Mouse (Mus musculus): ENCODE data around the gene Apobr.

Apobr gene

GRCm38 (mm10) chr7:126601896-126602295, 17.2 kb downstream of the Apobr start:
- no peak for DNase-seq (ENCODE audit: low spot score)

DNA sequence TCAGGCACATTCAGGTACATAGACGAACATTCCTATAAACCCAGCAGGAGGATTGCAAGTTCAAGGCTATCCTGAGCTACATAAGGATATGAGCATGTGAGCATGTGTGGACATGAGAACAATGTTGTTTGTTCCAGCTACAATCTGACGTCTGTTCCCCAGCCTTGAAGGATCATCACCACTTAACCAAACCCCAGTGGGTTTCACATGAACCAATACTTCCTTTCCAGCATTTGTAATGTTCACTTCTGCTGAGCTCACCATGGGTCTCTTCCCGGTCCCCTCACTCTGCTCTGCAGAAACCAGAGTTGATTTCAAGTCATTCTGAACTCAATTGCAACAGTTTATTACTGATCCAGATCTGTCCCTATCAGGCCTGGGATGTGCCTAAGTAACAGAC, 17.9 kb downstream of the Apobr start:
- DNase-seq (ENCODE audit: low spot score), result no peak

GRCm38 (mm10) chr7:126606611-126607010, 21.9 kb downstream of the Apobr start:
- DNase-seq (ENCODE audit: low spot score), result no peak

GRCm38 (mm10) chr7:126607064-126607463, 22.3 kb downstream of the Apobr start:
- DNase-seq (ENCODE audit: low spot score), result peak; percentile 79

GRCm38 (mm10) chr7:126607796-126608195, 23.1 kb downstream of the Apobr start:
- no peak for DNase-seq (ENCODE audit: low spot score)

GRCm38 (mm10) chr7:126612736-126613135, 28.0 kb downstream of the Apobr start:
- DNase-seq (ENCODE audit: low spot score), result no peak

- no peak for DNase-seq (ENCODE audit: low spot score)
Observed at GRCm38 (mm10) chr7:126616707-126617106, 32.0 kb downstream of the Apobr start.

DNA sequence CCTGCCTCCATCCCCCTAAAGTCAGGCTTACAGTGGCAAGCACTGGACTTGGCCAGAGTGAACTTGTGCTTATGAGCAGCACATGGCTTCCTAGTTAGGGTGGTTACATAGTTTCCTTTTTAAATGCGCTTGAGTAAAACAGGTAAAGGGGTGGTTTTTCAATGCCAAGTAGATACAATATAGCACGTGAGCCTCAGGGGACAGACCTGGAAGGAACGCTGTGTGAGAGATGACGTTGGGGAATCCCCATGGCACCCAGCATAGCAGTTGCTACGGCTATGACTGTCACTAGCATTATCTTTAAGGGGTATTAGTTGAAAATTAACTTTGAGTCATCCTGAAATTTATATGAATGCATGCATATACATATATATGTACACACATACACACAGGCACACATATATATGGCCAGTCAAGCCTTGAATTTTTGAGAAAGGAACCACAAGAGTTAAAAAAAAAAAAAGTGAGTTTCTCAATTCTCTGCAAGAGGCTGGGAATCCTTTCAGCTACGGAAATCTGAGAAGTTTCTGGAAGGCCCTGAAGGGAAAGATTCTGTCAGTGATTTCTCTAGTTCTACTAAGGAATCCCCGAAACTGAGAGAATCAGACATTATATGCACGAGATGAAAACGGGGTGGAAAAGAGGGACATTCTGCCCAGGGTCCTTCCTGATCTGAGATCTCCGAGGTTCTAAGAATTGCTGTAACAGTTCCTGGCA, 35.0 kb downstream of the Apobr start:
- DNase-seq (ENCODE audit: low spot score), result no peak

GRCm38 (mm10) chr7:126621452-126622359, 37.0 kb downstream of the Apobr start:
- DNase-seq (ENCODE audit: low spot score), result peak; percentile 20

DNA sequence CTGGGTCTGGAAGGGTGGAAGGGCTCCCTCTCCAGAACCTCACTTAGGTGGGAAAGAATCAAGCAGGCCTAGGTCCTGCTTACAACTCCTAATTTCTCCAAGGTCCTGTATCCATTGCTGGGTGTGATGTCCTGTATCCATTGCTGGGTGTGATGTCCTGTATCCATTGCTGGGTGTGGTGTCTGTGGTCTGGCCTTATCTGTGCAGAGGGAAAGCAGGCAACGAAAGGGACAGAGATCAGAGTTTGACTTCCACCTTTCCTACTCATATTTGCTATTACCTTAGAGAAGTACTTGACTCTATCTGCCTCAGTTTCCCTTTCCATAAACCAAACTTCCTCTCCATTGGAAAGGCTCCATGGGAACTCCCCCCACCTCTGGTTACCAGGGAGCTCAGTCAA, 38.6 kb downstream of the Apobr start:
- no peak for DNase-seq (ENCODE audit: low spot score)

DNA sequence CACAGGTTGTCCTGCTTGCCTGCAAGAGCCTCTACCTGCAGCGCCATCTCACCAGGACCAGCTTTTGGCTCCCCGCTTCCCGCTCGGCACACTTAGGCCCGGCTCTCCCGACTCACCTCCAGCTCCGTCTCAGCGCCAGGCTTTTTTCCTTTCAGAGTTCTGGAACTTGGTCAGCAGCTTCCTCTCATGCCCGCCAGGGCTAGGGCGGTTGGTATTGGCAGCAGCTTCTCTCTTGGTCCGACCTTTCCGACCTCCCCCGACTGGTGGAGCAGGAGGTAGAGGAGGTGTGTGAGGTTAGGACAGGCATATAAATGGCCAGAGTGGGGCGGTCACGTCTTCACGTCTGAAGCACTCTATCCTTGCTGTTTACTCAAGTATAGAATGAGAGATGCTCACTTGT, 40.0 kb downstream of the Apobr start:
- peak; percentile 11 for DNase-seq (ENCODE audit: low spot score)

DNA sequence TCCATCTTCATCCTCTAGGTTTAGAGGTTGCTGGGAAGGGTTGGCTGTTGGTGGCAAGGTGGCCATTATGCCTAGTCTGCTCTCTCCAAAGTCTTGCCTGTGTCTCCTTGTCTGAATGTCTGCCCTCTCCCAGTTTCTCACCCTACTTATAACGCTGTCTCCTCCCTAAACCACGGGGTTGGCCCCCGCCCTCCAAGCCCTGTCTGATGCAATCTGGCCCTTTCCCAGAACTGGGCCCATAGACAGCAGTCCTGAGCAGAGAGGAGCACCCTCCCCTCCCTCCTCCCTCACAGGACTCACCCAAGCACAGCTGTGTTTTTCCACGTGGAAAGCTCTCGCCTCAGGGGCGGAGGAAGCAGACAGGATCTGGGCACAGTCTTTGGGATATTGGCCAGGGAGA, 40.6 kb downstream of the Apobr start:
- DNase-seq (ENCODE audit: low spot score), result peak; percentile 88

DNA sequence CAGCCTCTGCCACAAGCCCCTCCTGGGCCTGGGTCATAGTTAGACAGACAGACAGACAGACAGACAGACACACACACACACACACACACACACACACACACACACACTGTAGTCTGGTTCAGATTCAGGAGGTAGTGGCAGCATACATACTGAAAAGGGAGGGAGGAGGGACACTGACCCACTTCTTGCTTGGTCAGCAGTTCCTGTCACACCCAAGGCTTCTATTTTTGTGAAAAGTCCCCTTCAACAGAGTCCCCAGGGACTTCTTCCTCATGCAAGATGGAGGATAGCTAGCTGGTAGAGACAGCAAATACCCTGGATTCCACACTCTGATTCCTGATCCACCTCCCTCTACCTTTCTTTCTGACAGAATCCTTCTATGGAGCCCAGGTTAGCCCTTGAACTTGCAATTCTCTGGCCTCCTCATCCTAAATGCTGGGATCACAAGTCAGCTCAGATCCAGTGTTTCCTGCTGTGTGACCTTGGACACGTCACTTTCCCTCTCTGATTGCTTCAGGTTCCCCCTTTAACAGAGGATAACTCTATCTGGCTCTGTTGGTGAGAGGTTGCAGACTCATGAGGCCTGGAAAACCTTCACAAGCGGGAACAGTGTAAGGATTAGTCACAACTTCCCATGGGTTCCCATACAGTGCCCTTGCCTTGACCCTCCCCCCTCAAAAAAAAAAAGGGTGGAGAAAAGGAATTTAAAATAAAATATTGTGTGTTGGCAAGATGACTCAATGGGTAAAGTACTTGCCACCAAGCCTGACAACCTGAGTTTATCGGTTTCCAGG, 41.3 kb downstream of the Apobr start:
- DNase-seq (ENCODE audit: low spot score), result no peak

DNA sequence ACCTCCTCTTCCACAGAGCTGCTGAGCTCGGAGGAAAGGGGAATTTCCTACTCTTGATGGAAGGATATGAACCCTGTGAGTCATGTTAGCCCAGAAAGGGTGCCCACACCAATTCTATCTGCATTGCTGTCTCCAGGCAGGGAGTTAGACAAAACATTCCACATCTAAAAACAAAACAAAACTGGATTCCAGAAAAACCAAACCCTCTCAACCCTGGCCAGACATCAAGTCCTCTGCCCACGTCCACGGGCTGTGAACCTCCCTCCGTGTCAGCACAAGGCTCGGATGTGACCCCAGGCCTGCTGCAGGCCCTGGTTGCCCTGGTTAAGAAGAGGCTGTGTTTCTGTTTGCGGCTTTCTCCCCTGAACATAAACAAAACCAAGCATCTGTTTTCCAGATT, 43.4 kb downstream of the Apobr start:
- DNase-seq (ENCODE audit: low spot score), result peak; percentile 9

DNA sequence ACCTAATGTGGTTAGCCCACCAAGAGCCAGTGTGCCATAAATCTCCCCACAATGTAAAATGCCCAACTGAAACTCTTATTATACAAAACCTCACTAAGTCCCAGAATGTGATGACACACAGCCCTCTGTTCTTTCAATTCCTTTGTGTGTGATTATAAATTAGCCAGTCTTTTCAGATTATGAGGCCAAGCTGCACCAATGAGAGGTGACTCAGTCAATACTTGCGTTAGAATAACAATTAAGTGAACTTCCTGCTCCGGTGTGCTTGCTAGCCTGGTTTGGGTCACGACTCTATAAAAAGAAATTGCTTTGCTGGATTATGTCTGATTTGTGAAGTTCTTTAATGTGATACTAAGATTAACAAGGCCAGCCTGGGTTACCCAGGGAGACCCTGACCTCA, 45.2 kb downstream of the Apobr start:
- no peak for DNase-seq (ENCODE audit: low spot score)

- no peak for DNase-seq (ENCODE audit: low spot score)
Observed at GRCm38 (mm10) chr7:126630824-126631518, 46.2 kb downstream of the Apobr start, which contains the start of gene Nupr1. TSS of gene Nupr1 (minus strand) at chr7:126630861.

- no peak for DNase-seq (ENCODE audit: low spot score)
Observed at GRCm38 (mm10) chr7:126632478-126632877, 47.7 kb downstream of the Apobr start.

GRCm38 (mm10) chr7:126635375-126635774, 50.6 kb downstream of the Apobr start:
- DNase-seq (ENCODE audit: low spot score), result no peak

GRCm38 (mm10) chr7:126636733-126637520, 52.2 kb downstream of the Apobr start:
- DNase-seq (ENCODE audit: low spot score), result peak; percentile 41
